Mouse (Mus musculus) heart, adult 2 months (tissue): ENCODE measurements around the gene Vps26a. TPM values are rescaled to one million over a fixed set of nuclear protein-coding genes. Genes with fewer than 3 reads are reported as not detected.
"Not testable (repeated sequence)": the region's sequence is repeated elsewhere in the genome, so short reads cannot be mapped to it uniquely, and the experiment has no call there.

Experiments
- DNase-seq, 2 experiments: peaks; one replicate each; pipeline ENCODE4 v3.0.0; 2021
- H3K27ac ChIP-seq: fragments of 200-600 bp; 2 replicates; pipeline ENCODE4 v1.8.1; 2022
- H3K27me3 ChIP-seq: fragments of 200-500 bp; 2 replicates; pipeline ENCODE4 v1.6.1; 2012; ENCODE audit warnings: mild to moderate bottlenecking, low read length, inconsistent platforms, mixed read lengths; ENCODE audit not compliant: control insufficient read depth, insufficient read depth
- H3K36me3 ChIP-seq: fragments of 200-500 bp; 2 replicates; pipeline ENCODE4 v1.6.1; 2012; ENCODE audit warnings: low read length, inconsistent platforms; ENCODE audit not compliant: control insufficient read depth, insufficient read depth
- H3K4me1 ChIP-seq: fragments of 200-500 bp; 2 replicates; pipeline ENCODE4 v1.6.1; 2011; ENCODE audit warnings: low read length; ENCODE audit not compliant: control insufficient read depth, insufficient read depth
- H3K4me3 ChIP-seq: fragments of 200-600 bp; 2 replicates; pipeline ENCODE4 v1.8.1; 2022
- H3K79me2 ChIP-seq: fragments of 200-500 bp; replicated peaks from 2 replicates; pipeline ENCODE4 v1.6.1; 2012; ENCODE audit warnings: mild to moderate bottlenecking, inconsistent platforms, low read length, moderate library complexity, mixed read lengths; ENCODE audit not compliant: control insufficient read depth, insufficient read depth
- H3K9ac ChIP-seq: fragments of 200-500 bp; 2 replicates; pipeline ENCODE4 v1.6.1; 2012; ENCODE audit warnings: low read depth, mild to moderate bottlenecking, control low read depth, inconsistent platforms, low read length, mixed read lengths
- CTCF ChIP-seq: fragments of 200-600 bp; IDR thresholded peaks from 2 replicates; pipeline ENCODE4 v1.8.1; 2022; ENCODE audit warnings: antibody characterized with exemption, mild to moderate bottlenecking, moderate library complexity
- EP300 ChIP-seq: fragments of 200-500 bp; IDR thresholded peaks from 2 replicates; pipeline ENCODE4 v1.6.1; 2011; ENCODE audit warnings: low read depth, low read length, control low read depth; ENCODE audit not compliant: insufficient read depth
- POLR2A ChIP-seq: fragments of 200-500 bp; IDR thresholded peaks from 2 replicates; pipeline ENCODE4 v1.6.1; 2011; ENCODE audit warnings: mild to moderate bottlenecking, low read depth, low read length, control low read depth; ENCODE audit not compliant: insufficient read depth
- WGBS: fragments of 180-500 bp; shearing (Covaris S2); methylation state at CpG from one replicate; pipeline ENCODE4 v1.1.7; 2018; 5-methylcytosine and 5-hydroxymethylcytosine counted together
- intact Hi-C: fragments of 180-260 bp; cut with DNase I; formaldehyde crosslinking; loops from one replicate; pipeline ENCODE4 v1.15.1; 2025
- polyA plus RNA-seq: library from polyadenylated mRNA; depleted of rRNA; stranded (reverse); fragments of >200 nt; gene quantifications from 2 replicates; pipeline ENCODE4 v1.2.3, GENCODE M21; 2012
- total RNA-seq, 2 experiments: library from RNA; stranded (reverse); gene quantifications; 2 replicates each; pipeline ENCODE4 v1.2.3; 2021

The Vps26a gene
- total and polyA plus RNA-seq, 3 experiments: 21.2 to 46.8 (median 45.6) TPM

- H3K27me3 ChIP-seq: no peaks in the 10 kb centered on the region
- WGBS: 71% methylated on average over 2 of the region's 2 CpGs
- no peak overlapping the region for H3K4me3 ChIP-seq
These were observed 9.6 kb downstream of the Vps26a start for GRCm38 (mm10) chr10:62476980-62477379.

GRCm38 (mm10) chr10:62474944-62475343 is 11.7 kb downstream of the Vps26a start:
- no peak overlapping the region for H3K27ac ChIP-seq
- WGBS: 92% methylated on average over 10 of the region's 10 CpGs
- intact Hi-C loops: no loop called here

More at GRCm38 (mm10) chr10:62476980-62477379, 9.6 kb downstream of the Vps26a start:
- peaks cover 6% of the 10 kb centered on the region for H3K79me2 ChIP-seq
- intact Hi-C loops: no loop called here
- H3K36me3 ChIP-seq: peaks cover 15% of the 10 kb centered on the region
- H3K4me1 ChIP-seq: peaks cover 2% of the 10 kb centered on the region
- no peak for DNase-seq
- no peak overlapping the region for H3K9ac ChIP-seq
- no peak overlapping the region for H3K27ac ChIP-seq
- TF ChIP-seq CTCF (no peak), POLR2A (no peak), EP300 (no peak)

GRCm38 (mm10) chr10:62471105-62471504 is 15.5 kb downstream of the Vps26a start:
- Histone ChIP-seq H3K79me2 (peaks cover 1% of the 10 kb centered on the region), H3K4me1 (no peaks in the 10 kb centered on the region), H3K9ac (no peak overlapping the region), H3K4me3 (no peak overlapping the region), H3K27ac (no peak overlapping the region), H3K36me3 (no peaks in the 10 kb centered on the region; the same call in 1 of the 2 replicates), H3K27me3 (no peaks in the 10 kb centered on the region)
- intact Hi-C loops: no loop called here
- WGBS: 39% methylated on average over 5 of the region's 5 CpGs
- no peak for DNase-seq
- TF ChIP-seq CTCF: no peak
- TF ChIP-seq POLR2A: no peak
- no peak for TF ChIP-seq EP300

More at GRCm38 (mm10) chr10:62474944-62475343, 11.7 kb downstream of the Vps26a start:
- peaks cover 6% of the 10 kb centered on the region for H3K79me2 ChIP-seq
- no peak for TF ChIP-seq EP300
- TF ChIP-seq POLR2A: no peak
- TF ChIP-seq CTCF: no peak
- peaks cover 2% of the 10 kb centered on the region for H3K4me1 ChIP-seq
- H3K9ac ChIP-seq: no peak overlapping the region
- H3K36me3 ChIP-seq: peaks cover 13% of the 10 kb centered on the region
- H3K27me3 ChIP-seq: no peaks in the 10 kb centered on the region
- DNase-seq: no peak
- H3K4me3 ChIP-seq: no peak overlapping the region

GRCm38 (mm10) chr10:62469736-62470135 is 16.9 kb downstream of the Vps26a start:
- Histone ChIP-seq H3K9ac (no peak overlapping the region), H3K36me3 (no peaks in the 10 kb centered on the region; the same call in 1 of the 2 replicates), H3K4me3 (no peak overlapping the region), H3K27me3 (no peaks in the 10 kb centered on the region), H3K27ac (no peak overlapping the region), H3K4me1 (no peaks in the 10 kb centered on the region), H3K79me2 (no peaks in the 10 kb centered on the region; the same call in 1 of the 2 replicates)
- no peak for TF ChIP-seq EP300
- no peak for TF ChIP-seq CTCF
- no peak for TF ChIP-seq POLR2A
- intact Hi-C loops: no loop called here
- 88% methylated on average over 4 of the region's 4 CpGs for WGBS
- no peak for DNase-seq

GRCm38 (mm10) chr10:62461321-62461720 is 25.3 kb downstream of the Vps26a start:
- H3K9ac ChIP-seq: no peak overlapping the region
- no peaks in the 10 kb centered on the region; the same call in 1 of the 2 replicates for H3K36me3 ChIP-seq
- intact Hi-C loops: no loop called here

GRCm38 (mm10) chr10:62452001-62452400 is 34.6 kb downstream of the Vps26a start:
- H3K27ac ChIP-seq, H3K4me1 ChIP-seq, H3K4me3 ChIP-seq, H3K36me3 ChIP-seq, intact Hi-C loops, DNase-seq, H3K9ac ChIP-seq, H3K27me3 ChIP-seq, H3K79me2 ChIP-seq: not testable (repeated sequence)
- WGBS: 66% methylated on average over 11 of the region's 11 CpGs

More at GRCm38 (mm10) chr10:62461321-62461720, 25.3 kb downstream of the Vps26a start:
- Histone ChIP-seq H3K79me2 (no peaks in the 10 kb centered on the region), H3K27ac (no peak overlapping the region), H3K4me3 (no peak overlapping the region), H3K4me1 (no peaks in the 10 kb centered on the region), H3K27me3 (no peaks in the 10 kb centered on the region)
- DNase-seq: no peak
- TF ChIP-seq EP300 (no peak), POLR2A (no peak), CTCF (no peak)
